Mouse (Mus musculus): ENCODE data around the gene Pelp1. TPM values are rescaled to one million over a fixed set of nuclear protein-coding genes. Genes with fewer than 3 reads are reported as not detected.
A peak's percentile ranks its signal among the peaks of the same experiment; 100 is the strongest.
"Not testable (repeated sequence)": the region's sequence is repeated elsewhere in the genome, so short reads cannot be mapped to it uniquely, and the experiment has no call there.

Gene Pelp1
- polyA plus RNA-seq, 1 experiment from 2014 or later: 46.5 TPM

GRCm38 (mm10) chr11:70431574-70431973, 21.7 kb upstream of the Pelp1 start:
- H3K27me3 ChIP-seq (ENCODE audit: insufficient read depth, low read length): no peaks in the 10 kb centered on the region
- DNase-seq (peak; percentile 1), ATAC-seq (ENCODE audit: insufficient read depth) (no peak)
- H3K9me3 ChIP-seq (ENCODE audit: low read depth, low read length): no peaks in the 10 kb centered on the region
- H3K4me1 ChIP-seq (ENCODE audit: insufficient read depth): peaks cover 8% of the 10 kb centered on the region
- no peak for TF ChIP-seq CTCF (IDR thresholded peaks at IDR 0.05; ENCODE audit: low read depth)
- peaks cover 8% of the 10 kb centered on the region; the same call in 1 of the 2 replicates for H3K36me3 ChIP-seq (ENCODE audit: insufficient read depth)
- H3K4me3 ChIP-seq (ENCODE audit: low read depth, low read length): peak overlapping the region; percentile 68
- peak overlapping the region; percentile 82 for H3K4me2 ChIP-seq
- 32% methylated on average over 5 of the region's 5 CpGs for WGBS
- 0 out of 2 replicates have a peak overlapping the region, but pooled peaks have one; percentile 0 for H3K9ac ChIP-seq
- H3K27ac ChIP-seq (ENCODE audit: low read depth): no peak overlapping the region

- not testable (repeated sequence) for H3K9ac ChIP-seq; DNase-seq; H3K27ac ChIP-seq (ENCODE audit: low read depth); H3K36me3 ChIP-seq (ENCODE audit: insufficient read depth); H3K4me2 ChIP-seq; ATAC-seq (ENCODE audit: insufficient read depth); H3K4me1 ChIP-seq (ENCODE audit: insufficient read depth); H3K4me3 ChIP-seq (ENCODE audit: low read depth, low read length); H3K27me3 ChIP-seq (ENCODE audit: insufficient read depth, low read length); H3K9me3 ChIP-seq (ENCODE audit: low read depth, low read length)
- 74% methylated on average over 6 of the region's 6 CpGs for WGBS
Measured at GRCm38 (mm10) chr11:70426598-70426997, 16.8 kb upstream of the Pelp1 start.

- H3K27me3 ChIP-seq (ENCODE audit: insufficient read depth, low read length): no peaks in the 10 kb centered on the region
- no peak overlapping the region for H3K9ac ChIP-seq
- TF ChIP-seq CTCF (IDR thresholded peaks at IDR 0.05; ENCODE audit: low read depth): no peak
- WGBS: 23% methylated on average over 5 of the region's 5 CpGs
- no peak overlapping the region for H3K4me2 ChIP-seq
- ATAC-seq (ENCODE audit: insufficient read depth) (no peak), DNase-seq (no peak)
- H3K4me1 ChIP-seq (ENCODE audit: insufficient read depth): no peaks in the 10 kb centered on the region
- H3K9me3 ChIP-seq (ENCODE audit: low read depth, low read length): no peaks in the 10 kb centered on the region
- no peak overlapping the region for H3K27ac ChIP-seq (ENCODE audit: low read depth)
- no peak overlapping the region for H3K4me3 ChIP-seq (ENCODE audit: low read depth, low read length)
- H3K36me3 ChIP-seq (ENCODE audit: insufficient read depth): no peaks in the 10 kb centered on the region
Measured at GRCm38 (mm10) chr11:70419486-70419885, 9.7 kb upstream of the Pelp1 start.

GRCm38 (mm10) chr11:70418199-70418598, 8.4 kb upstream of the Pelp1 start:
- Histone ChIP-seq H3K9ac (no peak overlapping the region), H3K4me3 (ENCODE audit: low read depth, low read length) (no peak overlapping the region), H3K4me2 (no peak overlapping the region), H3K4me1 (ENCODE audit: insufficient read depth) (no peaks in the 10 kb centered on the region), H3K27ac (ENCODE audit: low read depth) (no peak overlapping the region), H3K9me3 (ENCODE audit: low read depth, low read length) (no peaks in the 10 kb centered on the region), H3K27me3 (ENCODE audit: insufficient read depth, low read length) (no peaks in the 10 kb centered on the region), H3K36me3 (ENCODE audit: insufficient read depth) (no peaks in the 10 kb centered on the region)
- WGBS: 63% methylated on average over 4 of the region's 4 CpGs
- ATAC-seq (ENCODE audit: insufficient read depth) (no peak), DNase-seq (no peak)
- no peak for TF ChIP-seq CTCF (IDR thresholded peaks at IDR 0.05; ENCODE audit: low read depth)

- Histone ChIP-seq H3K4me3 (ENCODE audit: low read depth, low read length) (no peak overlapping the region), H3K27me3 (ENCODE audit: insufficient read depth, low read length) (no peaks in the 10 kb centered on the region), H3K4me2 (no peak overlapping the region), H3K36me3 (ENCODE audit: insufficient read depth) (no peaks in the 10 kb centered on the region), H3K27ac (ENCODE audit: low read depth) (no peak overlapping the region), H3K9me3 (ENCODE audit: low read depth, low read length) (no peaks in the 10 kb centered on the region), H3K9ac (no peak overlapping the region), H3K4me1 (ENCODE audit: insufficient read depth) (no peaks in the 10 kb centered on the region; the same call in 1 of the 2 replicates)
- 10% methylated on average over 3 of the region's 3 CpGs for WGBS
- TF ChIP-seq CTCF (IDR thresholded peaks at IDR 0.05; ENCODE audit: low read depth): peak; percentile 95
- DNase-seq (peak; percentile 91), ATAC-seq (ENCODE audit: insufficient read depth) (no peak)
Measured at GRCm38 (mm10) chr11:70413961-70414360, 4.1 kb upstream of the Pelp1 start.

GRCm38 (mm10) chr11:70412591-70412990, 2.8 kb upstream of the Pelp1 start:
- H3K4me1 ChIP-seq (ENCODE audit: insufficient read depth): peaks cover 4% of the 10 kb centered on the region; the same call in 1 of the 2 replicates
- no peak for TF ChIP-seq CTCF (IDR thresholded peaks at IDR 0.05; ENCODE audit: low read depth)
- ATAC-seq (ENCODE audit: insufficient read depth) (no peak), DNase-seq (no peak)
- no peak overlapping the region for H3K4me3 ChIP-seq (ENCODE audit: low read depth, low read length)
- 64% methylated on average over 5 of the region's 5 CpGs for WGBS
- H3K36me3 ChIP-seq (ENCODE audit: insufficient read depth): no peaks in the 10 kb centered on the region
- no peak overlapping the region for H3K9ac ChIP-seq
- no peaks in the 10 kb centered on the region for H3K27me3 ChIP-seq (ENCODE audit: insufficient read depth, low read length)
- H3K4me2 ChIP-seq: no peak overlapping the region
- H3K9me3 ChIP-seq (ENCODE audit: low read depth, low read length): no peaks in the 10 kb centered on the region
- no peak overlapping the region for H3K27ac ChIP-seq (ENCODE audit: low read depth)

- peak overlapping the region; percentile 77 for H3K4me2 ChIP-seq
- peak overlapping the region; percentile 97 for H3K9ac ChIP-seq
- 63% methylated on average over 6 of the region's 6 CpGs for WGBS
- DNase-seq (no peak), ATAC-seq (ENCODE audit: insufficient read depth) (no peak)
- H3K36me3 ChIP-seq (ENCODE audit: insufficient read depth): peaks cover 12% of the 10 kb centered on the region
- H3K9me3 ChIP-seq (ENCODE audit: low read depth, low read length): no peaks in the 10 kb centered on the region
- peak overlapping the region; percentile 81; the same call in 1 of the 2 replicates for H3K27ac ChIP-seq (ENCODE audit: low read depth)
- peaks cover 4% of the 10 kb centered on the region; the same call in 1 of the 2 replicates for H3K4me1 ChIP-seq (ENCODE audit: insufficient read depth)
- peak overlapping the region; percentile 99 for H3K4me3 ChIP-seq (ENCODE audit: low read depth, low read length)
- no peak for TF ChIP-seq CTCF (IDR thresholded peaks at IDR 0.05; ENCODE audit: low read depth)
- no peaks in the 10 kb centered on the region for H3K27me3 ChIP-seq (ENCODE audit: insufficient read depth, low read length)
Measured at GRCm38 (mm10) chr11:70410297-70410643, 439 bp upstream of the Pelp1 start.

GRCm38 (mm10) chr11:70403598-70403997, 6.2 kb downstream of the Pelp1 start:
- peak; percentile 86 for DNase-seq

More at GRCm38 (mm10) chr11:70403598-70403997, 6.2 kb downstream of the Pelp1 start:
- peak; percentile 88 for ATAC-seq (ENCODE audit: insufficient read depth)
- Histone ChIP-seq H3K36me3 (ENCODE audit: insufficient read depth) (peaks cover 66% of the 10 kb centered on the region), H3K27ac (ENCODE audit: low read depth) (peak overlapping the region; percentile 70), H3K9ac (no peak overlapping the region), H3K4me3 (ENCODE audit: low read depth, low read length) (no peak overlapping the region), H3K4me2 (peak overlapping the region; percentile 29; the same call in 1 of the 2 replicates), H3K9me3 (ENCODE audit: low read depth, low read length) (no peaks in the 10 kb centered on the region), H3K27me3 (ENCODE audit: insufficient read depth, low read length) (no peaks in the 10 kb centered on the region), H3K4me1 (ENCODE audit: insufficient read depth) (peaks cover 2% of the 10 kb centered on the region; the same call in 1 of the 2 replicates)
- WGBS: 42% methylated on average over 2 of the region's 2 CpGs
- TF ChIP-seq CTCF (IDR thresholded peaks at IDR 0.05; ENCODE audit: low read depth): no peak
